Mouse (Mus musculus) CD4-positive naive resting alpha-beta T cell, adult 57 days (primary cell): Measurements from ENCODE around the gene Jsrp1. TPM values are rescaled to one million over a fixed set of nuclear protein-coding genes. Genes with fewer than 3 reads are reported as not detected.

Experiments
- total RNA-seq: library from RNA; stranded (reverse); gene quantifications from one replicate; pipeline ENCODE4 v1.2.4, GENCODE M21; 2023

Gene Jsrp1
- not detected for total RNA-seq

DNA sequence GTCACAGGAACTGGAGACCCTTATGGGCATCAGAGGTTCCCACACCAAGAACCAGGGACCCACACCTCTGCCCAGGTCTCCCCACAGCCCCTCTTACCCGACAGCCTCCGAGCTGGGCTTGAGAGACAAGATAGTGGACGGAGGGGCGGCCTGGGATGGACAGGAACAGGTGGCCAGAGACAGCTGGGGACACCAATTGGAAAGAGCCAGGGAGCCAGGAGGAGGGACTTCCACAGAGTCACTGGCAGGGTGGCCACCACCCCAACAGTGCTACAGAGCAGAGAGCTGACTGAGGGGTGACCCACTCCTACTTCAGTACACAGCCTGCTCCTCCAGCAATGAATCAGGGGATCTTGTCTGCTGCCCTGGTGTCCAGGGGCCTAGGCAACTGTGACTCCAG is at the start of gene Jsrp1:
Jsrp1 (minus strand) TSS at position 133 of the 400 bp plus-strand sequence.

DNA sequence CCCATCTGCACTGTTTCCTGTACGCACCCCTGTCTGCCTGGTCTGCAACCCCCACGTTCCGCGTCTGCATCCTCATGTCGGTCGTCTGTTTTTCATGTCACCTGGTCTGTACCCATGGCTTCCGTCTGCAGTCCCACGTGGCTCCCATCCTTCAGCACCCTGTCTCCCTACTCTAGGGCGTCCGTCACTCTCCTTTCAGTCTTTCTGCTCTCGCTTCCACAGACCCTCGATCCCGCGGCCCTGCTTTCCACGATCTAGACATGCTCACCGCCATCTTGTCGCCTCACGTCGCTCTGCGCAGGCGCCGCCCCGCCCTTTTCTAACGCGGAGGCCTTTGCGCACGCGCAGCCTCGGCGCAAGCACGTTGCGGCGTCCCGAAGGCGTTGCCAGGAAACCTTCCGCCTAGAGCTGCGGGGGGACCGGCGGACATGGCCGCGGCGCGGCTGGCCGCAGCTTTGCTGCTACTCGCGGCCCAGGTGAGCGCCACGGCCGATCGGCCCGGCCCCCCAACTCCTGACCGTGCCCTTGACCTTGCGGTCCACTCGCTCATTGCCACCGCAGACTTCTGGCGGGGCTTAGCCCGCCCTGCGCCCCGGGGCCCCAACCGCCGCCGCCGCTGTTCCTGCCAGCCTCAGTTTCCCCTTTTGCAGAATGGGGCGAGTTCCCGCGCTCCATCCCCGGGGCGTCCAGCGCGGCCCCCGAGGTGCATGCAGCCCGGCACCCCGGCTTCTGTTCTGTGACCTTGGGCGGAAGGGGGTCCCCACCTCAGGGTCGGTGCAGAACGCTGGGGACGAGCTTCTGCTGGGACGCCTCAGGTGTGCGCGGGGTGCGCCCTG is 41.8 kb upstream of the Jsrp1 start, which contains the start of the genes Lsm7 and Sppl2b:
Lsm7 (minus strand) TSS at position 297 of the 836 bp plus-strand sequence.
Sppl2b (plus strand) TSS at position 363 of the 836 bp plus-strand sequence.

DNA sequence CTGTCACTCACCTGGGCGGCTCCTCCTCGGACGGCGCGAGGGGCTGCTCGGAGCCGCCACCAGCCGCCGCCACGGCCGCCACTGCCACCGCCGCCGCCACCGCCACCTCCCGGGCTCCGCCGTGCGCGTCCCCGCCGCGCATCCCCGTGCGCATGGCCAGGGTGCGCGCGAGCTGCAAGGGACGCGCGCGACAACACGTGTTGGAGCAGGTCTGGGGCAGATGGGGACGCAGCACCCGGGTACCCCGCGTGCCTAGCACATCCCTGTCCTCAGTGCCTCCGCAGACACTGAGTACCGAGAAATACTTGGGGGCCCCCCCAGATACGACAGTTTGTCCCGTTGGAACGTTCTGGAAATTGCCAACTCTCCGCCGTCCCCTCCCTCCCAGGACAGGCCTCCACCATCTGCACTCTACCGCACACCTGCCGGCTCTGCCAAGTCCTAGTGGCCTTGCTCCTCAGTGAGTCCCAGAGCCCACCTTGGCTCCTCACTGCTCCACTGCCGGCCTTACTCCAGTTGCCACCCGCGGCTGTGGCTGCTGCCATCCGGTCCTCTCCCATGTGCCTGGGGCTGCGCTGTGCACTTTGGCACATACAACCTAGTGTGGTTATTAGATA is 30.7 kb upstream of the Jsrp1 start, which contains the start of gene Lingo3:
Lingo3 (minus strand) TSS at position 109 of the 617 bp plus-strand sequence.

DNA sequence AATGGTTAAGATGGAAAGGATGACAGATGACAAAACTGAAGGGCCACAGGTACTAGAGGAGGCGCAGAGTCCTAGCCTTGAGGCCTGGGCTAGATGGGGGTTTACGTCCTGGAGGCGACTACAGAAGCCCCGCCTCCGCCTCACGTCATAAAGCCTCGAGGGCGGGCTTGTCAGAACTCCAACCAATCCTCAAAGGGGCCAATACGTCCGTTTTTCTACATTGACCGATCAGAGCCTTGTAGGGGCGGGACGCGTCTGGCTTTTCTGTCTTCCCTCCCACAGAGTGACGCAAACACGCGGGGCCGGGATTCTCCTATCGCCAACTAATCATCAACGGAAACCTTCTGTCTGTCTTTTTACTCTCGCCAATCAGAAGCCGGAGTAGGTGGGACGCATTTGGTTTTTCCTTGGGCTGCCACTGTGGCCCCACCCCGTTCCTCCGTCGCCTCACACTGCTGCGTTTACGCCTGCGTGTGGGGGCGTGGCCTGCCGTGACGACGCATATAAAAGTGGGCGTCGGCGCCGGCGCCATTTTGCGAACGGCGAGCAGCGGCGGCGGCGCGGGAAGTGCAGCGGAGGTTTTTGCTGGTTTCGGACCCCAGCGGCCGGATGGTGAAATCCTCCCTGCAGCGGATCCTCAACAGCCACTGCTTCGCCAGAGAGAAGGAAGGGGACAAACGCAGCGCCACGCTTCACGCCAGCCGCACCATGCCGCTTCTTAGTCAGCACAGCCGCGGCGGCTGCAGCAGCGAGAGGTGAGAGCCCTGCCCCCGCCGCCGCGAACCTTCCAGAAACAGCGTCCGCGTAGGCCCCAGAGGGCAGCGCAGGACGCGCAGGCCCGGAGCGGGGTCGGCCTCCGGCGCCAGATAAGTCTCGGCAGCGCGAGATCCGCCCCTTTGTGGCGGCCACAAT is 13.1 kb upstream of the Jsrp1 start, which contains the start of gene Oaz1:
Oaz1 (plus strand) TSS at position 506 of the 912 bp plus-strand sequence.

DNA sequence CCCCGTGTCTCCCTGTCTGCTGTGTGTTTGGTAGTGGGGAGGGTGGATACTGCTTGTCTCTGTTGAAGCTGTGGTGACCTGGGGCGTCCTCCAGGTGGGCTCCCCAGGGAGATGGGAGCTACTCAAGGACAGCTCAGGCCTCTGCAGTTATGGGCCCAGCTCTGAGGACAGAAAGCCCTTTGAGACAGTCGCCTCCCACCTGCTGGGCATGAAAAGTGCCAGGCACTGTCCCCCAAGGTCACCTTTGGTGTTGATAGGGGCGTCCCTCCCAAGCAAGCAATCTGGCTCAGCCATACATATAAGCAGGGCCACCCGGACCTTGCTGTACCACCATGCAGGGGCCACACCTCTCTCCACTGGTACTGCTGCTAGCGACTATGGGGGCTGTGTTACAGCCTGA is 8.4 kb downstream of the Jsrp1 start, which contains the start of gene Amh:
Amh (plus strand) TSS at position 328 of the 400 bp plus-strand sequence.

DNA sequence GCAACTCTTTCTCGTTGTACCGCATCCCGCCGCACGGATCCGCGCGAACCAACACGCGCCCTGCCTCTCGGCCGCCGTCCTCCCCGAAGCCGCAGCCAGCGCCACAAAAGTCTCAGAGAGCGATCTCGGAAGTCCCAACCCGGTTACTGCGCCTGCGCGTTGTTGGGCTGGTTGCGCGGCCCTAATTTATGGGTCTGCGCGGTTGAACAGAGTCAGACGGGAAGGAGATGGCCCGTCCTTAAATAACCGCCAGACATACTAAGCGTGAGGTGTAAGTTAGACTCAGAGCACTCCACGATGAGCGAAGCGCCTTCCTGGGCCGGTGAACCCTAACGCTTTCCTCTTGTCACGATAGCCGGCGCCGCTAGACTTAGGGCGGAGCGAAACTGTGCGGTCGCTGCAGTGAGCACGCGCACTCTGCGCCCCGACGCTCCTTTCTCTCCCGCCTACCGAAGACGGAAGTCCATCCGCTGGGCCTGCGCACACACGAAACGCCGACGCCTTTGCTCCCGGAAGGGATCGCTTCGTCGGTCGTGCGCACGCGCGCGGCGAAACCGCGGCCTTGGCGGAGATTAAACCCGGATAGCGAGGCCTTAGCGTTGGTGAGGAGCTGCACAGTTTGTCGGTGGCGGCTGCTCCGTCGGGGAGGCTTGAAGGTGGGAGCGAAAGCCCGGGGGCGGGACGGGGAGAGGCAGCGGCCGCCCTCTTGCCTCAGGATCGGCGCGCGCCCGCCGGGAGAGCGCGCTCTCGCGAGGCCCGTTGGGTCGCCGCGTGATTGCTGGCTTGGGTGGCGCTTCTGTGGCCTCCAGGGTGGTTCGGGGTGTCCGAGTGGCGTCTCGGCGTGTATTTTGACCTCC is 14.9 kb downstream of the Jsrp1 start, which contains the start of the genes Sf3a2 and Plekhj1:
Sf3a2 (plus strand) TSS at position 49 of the 857 bp plus-strand sequence.
Plekhj1 (minus strand) TSS at position 477 of the 857 bp plus-strand sequence.

Other genes with a start within 250 kb of the Jsrp1 start
- 27.8 TPM for gene Klf16, start 236.2 kb downstream of the Jsrp1 start, total RNA-seq
- 51.8 TPM for gene Abhd17a, start 223.2 kb downstream of the Jsrp1 start, total RNA-seq
- gene Scamp4, start 210.6 kb downstream of the Jsrp1 start, total RNA-seq = 51.3 TPM
- 7.8 TPM for gene Adat3, start 210.6 kb downstream of the Jsrp1 start, total RNA-seq
- gene Gm49322, start 207.5 kb downstream of the Jsrp1 start, total RNA-seq = 5.4 TPM
- 206 TPM for gene Csnk1g2, start 190.7 kb downstream of the Jsrp1 start, total RNA-seq
- 26.8 TPM for gene Btbd2, start 156.4 kb downstream of the Jsrp1 start, total RNA-seq
- gene Mknk2, start 135.4 kb downstream of the Jsrp1 start, total RNA-seq = 304 TPM
- 150 TPM for gene Mob3a, start 111.5 kb downstream of the Jsrp1 start, total RNA-seq
- 62.9 TPM for gene Izumo4, start 111.3 kb downstream of the Jsrp1 start, total RNA-seq
- 126 TPM for gene Ap3d1, start 71.2 kb downstream of the Jsrp1 start, total RNA-seq
- gene Dot1l, start 58.3 kb downstream of the Jsrp1 start, total RNA-seq = 82.2 TPM
- gene Sf3a2, start 15.3 kb downstream of the Jsrp1 start, total RNA-seq = 63.1 TPM
- 116 TPM for gene Plekhj1, start 14.9 kb downstream of the Jsrp1 start, total RNA-seq
- 2.4 TPM for gene Amh, start 8.3 kb downstream of the Jsrp1 start, total RNA-seq
- gene Oaz1, start 13.2 kb upstream of the Jsrp1 start, total RNA-seq = 545 TPM
- not detected for gene Lingo3, start 30.5 kb upstream of the Jsrp1 start, total RNA-seq
- 24.7 TPM for gene Lsm7, start 41.7 kb upstream of the Jsrp1 start, total RNA-seq
- gene Sppl2b, start 41.8 kb upstream of the Jsrp1 start, total RNA-seq = 39.0 TPM
- gene Tmprss9, start 58.4 kb upstream of the Jsrp1 start, total RNA-seq = not detected
- gene Timm13, start 87.5 kb upstream of the Jsrp1 start, total RNA-seq = 72.7 TPM
- gene Lmnb2, start 104.7 kb upstream of the Jsrp1 start, total RNA-seq = 10.2 TPM
- 28.6 TPM for gene Gadd45b, start 116.6 kb upstream of the Jsrp1 start, total RNA-seq
- not detected for gene Gng7, start 201.4 kb upstream of the Jsrp1 start, total RNA-seq
- not detected for gene Diras1, start 212.2 kb upstream of the Jsrp1 start, total RNA-seq
- 17.1 TPM for gene Slc39a3, start 223.9 kb upstream of the Jsrp1 start, total RNA-seq
- 55.5 TPM for gene Sgta, start 246.7 kb upstream of the Jsrp1 start, total RNA-seq